In genomic region chr6:8668013-8668811, GRCm38 (mm10) we compare ENCODE assay signal across 23 mouse cellular contexts.
DNase-seq lines count a peak whose midpoint lies in the region; ATAC-seq and TF ChIP-seq lines count a peak whose summit lies in the region.
"Had no signal": no experiment of that assay in that cellular context is flagged by ENCODE, and none has a peak within 500 bp of the region (broad histone marks: within the 10 kb centered on the region; RNA-seq: fewer than 3 reads in every experiment).

No protein-coding gene starts in this region.

- H3K27me3 ChIP-seq in hindbrain, embryonic 12.5 days = no peaks in the 10 kb centered on the region
- H3K27me3 ChIP-seq in hindbrain, embryonic 11.5 days (ENCODE audit: control insufficient read depth, insufficient read depth, low read length) = no peaks in the 10 kb centered on the region
- no peaks in the 10 kb centered on the region for H3K27me3 ChIP-seq in neural tube, embryonic 12.5 days (replicated peaks)
- no peaks in the 10 kb centered on the region for H3K27me3 ChIP-seq in neural tube, embryonic 15.5 days (replicated peaks)
- H3K27me3 ChIP-seq in neural tube, embryonic 14.5 days (ENCODE audit: control insufficient read depth, insufficient read depth, low read length) = no peaks in the 10 kb centered on the region
- H3K27me3 ChIP-seq: CH12.LX; embryonic facial prominence, embryonic 12.5 days; embryonic facial prominence, embryonic 15.5 days; forebrain, embryonic 15.5 days; intestine, embryonic 15.5 days; Patski had no signal

- H3K9me3 ChIP-seq in hindbrain, embryonic 12.5 days (replicated peaks) = no peaks in the 10 kb centered on the region
- no peaks in the 10 kb centered on the region for H3K9me3 ChIP-seq in hindbrain, embryonic 11.5 days (ENCODE audit: control insufficient read depth, low read length)
- no peaks in the 10 kb centered on the region for H3K9me3 ChIP-seq in neural tube, embryonic 12.5 days
- no peaks in the 10 kb centered on the region for H3K9me3 ChIP-seq in neural tube, embryonic 15.5 days (replicated peaks)
- no peaks in the 10 kb centered on the region for H3K9me3 ChIP-seq in neural tube, embryonic 14.5 days (ENCODE audit: control insufficient read depth, low read length)
- H3K9me3 ChIP-seq: embryonic facial prominence, embryonic 12.5 days; embryonic facial prominence, embryonic 15.5 days; forebrain, embryonic 15.5 days; G1E; intestine, embryonic 15.5 days had no signal

- TF ChIP-seq CTCF in brain, embryonic 14.5 days (IDR thresholded peaks at IDR 0.05; ENCODE audit: borderline replicate concordance, extremely low read depth, insufficient read depth, insufficient read length) = no peak

- 59% methylated on average over 6 of the region's 6 CpGs for WGBS in hindbrain, embryonic 12.5 days
- 68% methylated on average over 6 of the region's 6 CpGs for WGBS in hindbrain, embryonic 11.5 days
- WGBS in neural tube, embryonic 12.5 days = 60% methylated on average over 6 of the region's 6 CpGs
- WGBS in neural tube, embryonic 15.5 days = 31% methylated on average over 6 of the region's 6 CpGs
- 31% methylated on average over 6 of the region's 6 CpGs for WGBS in neural tube, embryonic 14.5 days

- ATAC-seq in hindbrain, embryonic 12.5 days (ENCODE audit: low FRiP score) = peak; percentile 78
- ATAC-seq in hindbrain, embryonic 11.5 days (ENCODE audit: low FRiP score) = no peak
- ATAC-seq in neural tube, embryonic 12.5 days (ENCODE audit: low FRiP score, low read depth) = peak; percentile 59; the same call in 1 of the 2 replicates
- ATAC-seq in neural tube, embryonic 15.5 days (ENCODE audit: low FRiP score) = no peak
- ATAC-seq in neural tube, embryonic 14.5 days (ENCODE audit: low read depth) = peak; percentile 74
- ATAC-seq: forebrain, embryonic 15.5 days; intestine, embryonic 15.5 days; Patski had no signal

- no peaks in the 10 kb centered on the region for H3K4me1 ChIP-seq in hindbrain, embryonic 12.5 days
- no peaks in the 10 kb centered on the region for H3K4me1 ChIP-seq in hindbrain, embryonic 11.5 days (replicated peaks; ENCODE audit: control insufficient read depth, insufficient read depth, low read length)
- H3K4me1 ChIP-seq in neural tube, embryonic 12.5 days = no peaks in the 10 kb centered on the region
- H3K4me1 ChIP-seq in neural tube, embryonic 15.5 days = 0 out of 2 replicates have a peak, but pooled peaks cover 4% of the 10 kb centered on the region
- no peaks in the 10 kb centered on the region; the same call in 1 of the 2 replicates for H3K4me1 ChIP-seq in neural tube, embryonic 14.5 days (ENCODE audit: control insufficient read depth, insufficient read depth, low read length)
- H3K4me1 ChIP-seq: intestine, embryonic 15.5 days had no signal

- no peak for DNase-seq in hindbrain, embryonic 11.5 days (ENCODE audit: low spot score)
- peak; percentile 51 for DNase-seq in brain, embryonic 14.5 days (ENCODE audit: low read depth)
- DNase-seq in right cerebral cortex, postnatal 36 days (ENCODE audit: low spot score in 2 of 2) = no peak
- DNase-seq: adrenal gland, postnatal 10 days; adrenal gland, postnatal 36 days; B cell, adult 2 months; cerebellum, adult 11 months; cerebellum, adult 2 months; cerebellum, adult 9-11 months; cerebellum, postnatal 25 days; gastrocnemius, postnatal 25 days had no signal

- no peak overlapping the region for H3K4me2 ChIP-seq in hindbrain, embryonic 12.5 days (replicated peaks)
- H3K4me2 ChIP-seq in hindbrain, embryonic 11.5 days (replicated peaks; ENCODE audit: low read depth, low read length) = no peak overlapping the region
- H3K4me2 ChIP-seq in neural tube, embryonic 12.5 days (replicated peaks) = no peak overlapping the region
- no peak overlapping the region for H3K4me2 ChIP-seq in neural tube, embryonic 15.5 days
- H3K4me2 ChIP-seq in neural tube, embryonic 14.5 days (ENCODE audit: low read depth, low read length) = no peak overlapping the region
- H3K4me2 ChIP-seq: embryonic facial prominence, embryonic 12.5 days; embryonic facial prominence, embryonic 15.5 days; forebrain, embryonic 15.5 days; heart, embryonic 11.5 days; intestine, embryonic 15.5 days had no signal

- no peak overlapping the region for H3K9ac ChIP-seq in hindbrain, embryonic 12.5 days
- H3K9ac ChIP-seq in hindbrain, embryonic 11.5 days (ENCODE audit: low read depth, low read length) = no peak overlapping the region
- no peak overlapping the region for H3K9ac ChIP-seq in neural tube, embryonic 12.5 days
- H3K9ac ChIP-seq in neural tube, embryonic 15.5 days (replicated peaks) = no peak overlapping the region
- H3K9ac ChIP-seq in neural tube, embryonic 14.5 days (replicated peaks; ENCODE audit: low read depth, low read length) = no peak overlapping the region
- H3K9ac ChIP-seq: embryonic facial prominence, embryonic 12.5 days; embryonic facial prominence, embryonic 15.5 days; forebrain, embryonic 15.5 days; intestine, embryonic 15.5 days had no signal

- H3K36me3 ChIP-seq in hindbrain, embryonic 12.5 days = no peaks in the 10 kb centered on the region
- no peaks in the 10 kb centered on the region for H3K36me3 ChIP-seq in hindbrain, embryonic 11.5 days (ENCODE audit: control insufficient read depth, insufficient read depth, low read length)
- no peaks in the 10 kb centered on the region for H3K36me3 ChIP-seq in neural tube, embryonic 12.5 days
- peaks cover 6% of the 10 kb centered on the region; the same call in 1 of the 2 replicates for H3K36me3 ChIP-seq in neural tube, embryonic 15.5 days
- H3K36me3 ChIP-seq in neural tube, embryonic 14.5 days (ENCODE audit: control insufficient read depth, insufficient read depth, low read length) = no peaks in the 10 kb centered on the region
- H3K36me3 ChIP-seq: embryonic facial prominence, embryonic 12.5 days; embryonic facial prominence, embryonic 15.5 days; forebrain, embryonic 15.5 days; G1E; intestine, embryonic 15.5 days had no signal

- no peak overlapping the region for H3K4me3 ChIP-seq in hindbrain, embryonic 12.5 days
- H3K4me3 ChIP-seq in hindbrain, embryonic 11.5 days (ENCODE audit: low read depth, low read length) = no peak overlapping the region
- H3K4me3 ChIP-seq in neural tube, embryonic 12.5 days = no peak overlapping the region
- no peak overlapping the region for H3K4me3 ChIP-seq in neural tube, embryonic 15.5 days (replicated peaks)
- H3K4me3 ChIP-seq in neural tube, embryonic 14.5 days (ENCODE audit: low read depth, low read length) = no peak overlapping the region
- H3K4me3 ChIP-seq: embryonic facial prominence, embryonic 12.5 days; embryonic facial prominence, embryonic 15.5 days; forebrain, embryonic 15.5 days; intestine, embryonic 15.5 days had no signal

- TF ChIP-seq POLR2A in brain, embryonic 14.5 days (IDR thresholded peaks at IDR 0.05; ENCODE audit: borderline replicate concordance, extremely low read depth, insufficient read depth, insufficient read length, poor library complexity, severe bottlenecking) = no peak

- no peak overlapping the region for H3K27ac ChIP-seq in hindbrain, embryonic 12.5 days
- no peak overlapping the region for H3K27ac ChIP-seq in hindbrain, embryonic 11.5 days (ENCODE audit: low read depth, low read length)
- no peak overlapping the region for H3K27ac ChIP-seq in neural tube, embryonic 12.5 days
- H3K27ac ChIP-seq in neural tube, embryonic 15.5 days (replicated peaks) = no peak overlapping the region
- H3K27ac ChIP-seq in neural tube, embryonic 14.5 days (ENCODE audit: low read depth, low read length) = no peak overlapping the region
- H3K27ac ChIP-seq: embryonic facial prominence, embryonic 12.5 days; embryonic facial prominence, embryonic 15.5 days; forebrain, embryonic 15.5 days; intestine, embryonic 15.5 days had no signal

Comparison
In these comparisons a context has a peak if more than half of its experiments do, and no peak if none do; other contexts are left out.
1. ATAC-seq: peak in hindbrain, embryonic 12.5 days (single experiment), neural tube, embryonic 12.5 days (single experiment) and neural tube, embryonic 14.5 days (single experiment); none in hindbrain, embryonic 11.5 days (single experiment) and neural tube, embryonic 15.5 days (single experiment).